Mouse (Mus musculus) heart, embryonic 15.5 days (tissue): ENCODE data around the gene Uox. TPM values are rescaled to one million over a fixed set of nuclear protein-coding genes. Genes with fewer than 3 reads are reported as not detected.

Experiments used
- ATAC-seq: fragments of 200-750 bp; cut with Nextera tagmentation; replicated peaks from 2 replicates; pipeline ENCODE4 v1.8.0; 2017; ENCODE audit warnings: low read depth, moderate TSS enrichment; ENCODE audit not compliant: insufficient number of reproducible peaks, insufficient read depth, low FRiP score
- H3K27ac ChIP-seq: fragments of 300-500 bp; sonication (generic); 2 replicates; pipeline ENCODE4 v1.5.1; 2015; ENCODE audit warnings: mild to moderate bottlenecking, inconsistent platforms
- H3K27me3 ChIP-seq: fragments of 300-500 bp; sonication (generic); 2 replicates; pipeline ENCODE4 v1.6.1; 2015; ENCODE audit warnings: inconsistent platforms
- H3K36me3 ChIP-seq: fragments of 300-500 bp; sonication (generic); 2 replicates; pipeline ENCODE4 v1.6.1; 2015; ENCODE audit warnings: mild to moderate bottlenecking, inconsistent platforms
- H3K4me1 ChIP-seq: fragments of 300-500 bp; sonication (generic); replicated peaks from 2 replicates; pipeline ENCODE4 v1.6.1; 2015; ENCODE audit warnings: inconsistent platforms
- H3K4me2 ChIP-seq: fragments of 300-500 bp; sonication (generic); 2 replicates; pipeline ENCODE4 v1.6.1; 2015; ENCODE audit warnings: inconsistent platforms, mild to moderate bottlenecking, moderate library complexity
- H3K4me3 ChIP-seq: fragments of 300-500 bp; sonication (generic); 2 replicates; pipeline ENCODE4 v1.5.1; 2015; ENCODE audit warnings: mild to moderate bottlenecking, inconsistent platforms
- H3K9ac ChIP-seq: fragments of 300-500 bp; sonication (generic); 2 replicates; pipeline ENCODE4 v1.6.1; 2015; ENCODE audit warnings: mild to moderate bottlenecking, inconsistent platforms
- H3K9me3 ChIP-seq: fragments of 300-500 bp; sonication (generic); replicated peaks from 2 replicates; pipeline ENCODE4 v1.6.1; 2016; ENCODE audit warnings: inconsistent platforms
- WGBS: fragments of 180-500 bp; shearing (Covaris S2); methylation state at CpG from one replicate; pipeline ENCODE4 v1.1.7; 2015; ENCODE audit warnings: mixed read lengths; 5-methylcytosine and 5-hydroxymethylcytosine counted together
- polyA plus RNA-seq: library from polyadenylated mRNA; unstranded; fragments of >200 nt; fragmentation: Nextera tagmentation; extraction: Ambion mirVana; gene quantifications from 2 replicates; pipeline ENCODE4 v1.2.1, GENCODE M21; 2015

Uox gene
- polyA plus RNA-seq, 1 experiment from 2014 or later: not detected

- Histone ChIP-seq H3K9ac (no peak overlapping the region), H3K4me2 (no peak overlapping the region)
- WGBS: 36% methylated on average over 14 of the region's 14 CpGs
These were observed 5.8 kb upstream of the Uox start for GRCm38 (mm10) chr3:146564268-146565064.

GRCm38 (mm10) chr3:146565065-146565411 is 5.2 kb upstream of the Uox start:
- H3K27me3 ChIP-seq: no peaks in the 10 kb centered on the region
- ATAC-seq: no peak
- H3K27ac ChIP-seq: no peak overlapping the region
- no peaks in the 10 kb centered on the region for H3K9me3 ChIP-seq
- H3K4me3 ChIP-seq: no peak overlapping the region
- H3K4me1 ChIP-seq: no peaks in the 10 kb centered on the region
- no peaks in the 10 kb centered on the region for H3K36me3 ChIP-seq
- H3K4me2 ChIP-seq: no peak overlapping the region
- H3K9ac ChIP-seq: no peak overlapping the region
- WGBS: 91% methylated on average over 1 of the region's 1 CpGs

More at GRCm38 (mm10) chr3:146564268-146565064, 5.8 kb upstream of the Uox start:
- Histone ChIP-seq H3K9me3 (no peaks in the 10 kb centered on the region), H3K27me3 (no peaks in the 10 kb centered on the region), H3K4me1 (no peaks in the 10 kb centered on the region), H3K4me3 (peak overlapping the region; percentile 22; the same call in 1 of the 2 replicates), H3K36me3 (no peaks in the 10 kb centered on the region), H3K27ac (no peak overlapping the region)
- no peak for ATAC-seq

DNA sequence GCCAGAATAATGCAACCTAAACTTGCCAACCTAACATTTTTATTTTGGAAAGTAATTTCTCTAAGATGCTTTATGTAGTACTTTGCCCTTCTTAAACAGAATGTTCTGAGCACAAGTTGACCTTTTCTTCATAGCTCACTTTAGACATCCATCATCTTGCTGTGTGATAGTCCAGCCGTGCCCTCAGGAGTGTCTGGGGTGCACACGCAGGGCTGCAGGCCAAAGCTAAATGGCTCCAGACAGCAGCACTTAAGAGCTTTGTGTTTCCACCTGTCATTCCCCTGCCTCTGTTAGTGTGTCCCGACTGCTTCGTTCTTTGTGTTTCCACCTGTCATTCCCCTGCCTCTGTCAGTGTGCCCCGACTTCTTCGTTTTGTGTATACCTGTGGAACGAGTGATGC is 2.9 kb upstream of the Uox start:
- Histone ChIP-seq H3K4me1 (no peaks in the 10 kb centered on the region), H3K27ac (no peak overlapping the region), H3K9me3 (no peaks in the 10 kb centered on the region), H3K9ac (no peak overlapping the region), H3K4me2 (no peak overlapping the region), H3K4me3 (no peak overlapping the region), H3K27me3 (no peaks in the 10 kb centered on the region), H3K36me3 (no peaks in the 10 kb centered on the region)
- ATAC-seq: no peak
- 62% methylated on average over 7 of the region's 7 CpGs for WGBS

DNA sequence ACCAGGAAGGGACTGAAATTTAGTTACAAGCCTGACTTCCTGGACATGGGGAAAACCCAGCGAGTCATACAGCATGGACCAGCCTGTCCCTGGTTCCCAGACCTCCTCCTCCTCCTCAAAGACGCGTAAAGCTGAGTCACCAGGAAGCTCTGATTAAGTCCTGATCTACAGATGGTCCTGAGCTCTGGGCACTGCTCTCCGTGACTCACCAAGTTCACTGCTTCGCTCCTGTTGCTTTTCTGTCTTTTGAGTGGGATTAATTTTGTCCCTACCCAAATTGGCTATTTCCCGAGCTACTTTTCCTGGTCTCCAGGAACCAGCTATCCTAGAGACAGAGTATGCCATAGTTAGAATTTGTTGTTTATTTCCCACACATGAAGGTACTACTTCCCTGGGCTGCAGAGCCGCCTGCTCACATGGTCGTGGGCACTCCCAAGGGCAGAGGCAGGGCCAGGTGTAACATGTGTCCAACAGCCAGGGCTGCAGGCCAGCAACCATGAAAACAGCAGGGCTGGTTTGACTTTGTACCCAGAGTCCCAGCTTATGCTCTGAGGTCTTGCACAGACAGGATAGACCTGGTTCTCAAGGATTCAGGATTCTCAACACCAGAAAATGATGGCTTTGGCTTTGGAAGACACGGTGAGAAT is 2.2 kb upstream of the Uox start:
- H3K9ac ChIP-seq: no peak overlapping the region
- ATAC-seq: no peak
- no peaks in the 10 kb centered on the region for H3K27me3 ChIP-seq
- no peaks in the 10 kb centered on the region for H3K36me3 ChIP-seq
- H3K9me3 ChIP-seq: no peaks in the 10 kb centered on the region
- H3K4me3 ChIP-seq: no peak overlapping the region
- H3K4me1 ChIP-seq: no peaks in the 10 kb centered on the region
- WGBS: 61% methylated on average over 9 of the region's 9 CpGs
- no peak overlapping the region for H3K27ac ChIP-seq
- no peak overlapping the region for H3K4me2 ChIP-seq

- H3K4me1 ChIP-seq: no peaks in the 10 kb centered on the region
- no peaks in the 10 kb centered on the region for H3K9me3 ChIP-seq
- no peak overlapping the region for H3K4me3 ChIP-seq
- H3K27me3 ChIP-seq: no peaks in the 10 kb centered on the region
- no peak for ATAC-seq
- H3K36me3 ChIP-seq: no peaks in the 10 kb centered on the region
- no peak overlapping the region for H3K27ac ChIP-seq
- no peak overlapping the region for H3K9ac ChIP-seq
- H3K4me2 ChIP-seq: no peak overlapping the region
- 89% methylated on average over 3 of the region's 3 CpGs for WGBS
These were observed 632 bp upstream of the Uox start for GRCm38 (mm10) chr3:146569594-146569993.

- Histone ChIP-seq H3K4me3 (no peak overlapping the region), H3K27me3 (no peaks in the 10 kb centered on the region), H3K9me3 (no peaks in the 10 kb centered on the region), H3K4me2 (no peak overlapping the region), H3K27ac (no peak overlapping the region), H3K9ac (no peak overlapping the region), H3K36me3 (no peaks in the 10 kb centered on the region), H3K4me1 (no peaks in the 10 kb centered on the region)
- no peak for ATAC-seq
- WGBS: 90% methylated on average over 6 of the region's 6 CpGs
These were observed 713 bp downstream of the Uox start for GRCm38 (mm10) chr3:146570939-146571338.

DNA sequence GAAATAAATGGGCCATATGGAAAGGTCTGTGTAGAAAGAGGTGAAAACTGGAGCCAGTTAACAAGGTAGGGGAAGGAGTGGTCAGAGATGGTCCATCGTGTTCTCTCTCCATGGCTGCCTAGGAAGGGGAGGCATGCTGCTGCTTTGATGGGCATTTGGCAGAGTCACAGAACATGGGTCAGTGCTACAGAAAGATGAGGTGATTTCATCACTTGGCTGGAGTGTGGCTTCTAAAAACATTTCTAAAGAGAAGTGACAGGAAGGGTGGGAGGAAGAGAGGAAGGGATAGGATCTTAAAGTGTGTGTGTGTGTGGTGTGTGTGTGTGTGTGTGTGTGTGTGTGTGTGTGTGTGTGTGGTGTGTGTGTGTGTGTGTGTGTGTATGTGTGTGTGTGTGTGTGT is 1.1 kb downstream of the Uox start:
- no peak for ATAC-seq
- H3K36me3 ChIP-seq: no peaks in the 10 kb centered on the region
- H3K4me3 ChIP-seq: no peak overlapping the region
- H3K27ac ChIP-seq: no peak overlapping the region
- H3K4me2 ChIP-seq: no peak overlapping the region
- no peaks in the 10 kb centered on the region for H3K9me3 ChIP-seq
- H3K9ac ChIP-seq: no peak overlapping the region
- no peaks in the 10 kb centered on the region for H3K27me3 ChIP-seq
- 50% methylated on average over 1 of the region's 1 CpGs for WGBS
- H3K4me1 ChIP-seq: no peaks in the 10 kb centered on the region

DNA sequence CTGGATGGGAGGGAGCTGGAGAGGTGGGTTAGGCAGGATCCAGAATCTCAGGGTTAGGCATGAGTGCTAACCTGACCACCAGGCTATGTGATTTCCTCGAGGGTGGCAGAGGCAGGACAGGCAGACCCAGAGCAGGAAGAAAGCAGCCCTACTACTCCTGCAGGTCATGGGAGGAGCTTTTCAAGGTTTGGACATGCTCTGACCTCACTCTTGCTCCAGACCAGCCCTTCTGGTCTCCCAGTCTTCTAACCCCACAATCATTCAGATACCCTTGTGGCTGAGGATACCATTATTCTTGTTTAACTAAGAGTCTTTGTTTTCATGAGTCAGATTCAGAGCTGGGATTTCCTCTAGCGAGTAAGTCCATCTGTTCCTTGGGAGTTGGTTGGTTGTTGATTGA is 7.4 kb downstream of the Uox start:
- H3K27ac ChIP-seq: no peak overlapping the region
- H3K4me1 ChIP-seq: no peaks in the 10 kb centered on the region
- H3K27me3 ChIP-seq: no peaks in the 10 kb centered on the region
- H3K9me3 ChIP-seq: no peaks in the 10 kb centered on the region
- no peak for ATAC-seq
- H3K4me3 ChIP-seq: no peak overlapping the region
- 65% methylated on average over 2 of the region's 2 CpGs for WGBS
- H3K9ac ChIP-seq: no peak overlapping the region
- no peak overlapping the region for H3K4me2 ChIP-seq
- H3K36me3 ChIP-seq: no peaks in the 10 kb centered on the region

- H3K4me3 ChIP-seq: no peak overlapping the region
- no peaks in the 10 kb centered on the region for H3K9me3 ChIP-seq
- H3K4me1 ChIP-seq: peaks cover 3% of the 10 kb centered on the region; the same call in 1 of the 2 replicates
- no peak overlapping the region for H3K4me2 ChIP-seq
- WGBS: 85% methylated on average over 3 of the region's 3 CpGs
- no peak overlapping the region for H3K9ac ChIP-seq
- H3K27ac ChIP-seq: no peak overlapping the region
- no peaks in the 10 kb centered on the region for H3K36me3 ChIP-seq
- no peak for ATAC-seq
- H3K27me3 ChIP-seq: no peaks in the 10 kb centered on the region
These were observed 10.0 kb downstream of the Uox start for GRCm38 (mm10) chr3:146580039-146580729.

DNA sequence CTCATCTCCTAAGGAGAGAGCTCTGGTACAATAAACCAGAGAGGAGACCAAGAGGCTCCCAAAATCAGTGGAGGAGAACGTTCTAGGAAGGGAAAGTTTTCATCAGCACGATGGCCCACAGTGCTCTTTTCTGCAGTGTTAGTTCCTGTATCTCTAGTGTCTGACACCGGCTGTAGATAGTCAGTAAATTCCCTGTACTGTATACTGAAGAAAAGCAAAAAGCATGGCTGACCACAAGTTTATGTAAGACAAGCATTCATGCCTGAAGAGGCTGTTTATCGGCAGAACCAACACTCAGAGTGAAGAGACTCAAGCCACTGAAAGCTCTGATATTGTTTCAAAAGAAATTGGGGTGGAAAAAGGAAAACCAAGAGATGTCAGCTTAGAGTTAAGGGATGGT is 13.3 kb downstream of the Uox start:
- Histone ChIP-seq H3K27me3 (no peaks in the 10 kb centered on the region), H3K36me3 (no peaks in the 10 kb centered on the region), H3K4me2 (peak overlapping the region; percentile 39), H3K9me3 (no peaks in the 10 kb centered on the region), H3K4me1 (peaks cover 3% of the 10 kb centered on the region; the same call in 1 of the 2 replicates), H3K4me3 (no peak overlapping the region), H3K9ac (no peak overlapping the region), H3K27ac (no peak overlapping the region)
- 49% methylated on average over 4 of the region's 4 CpGs for WGBS
- ATAC-seq: no peak

DNA sequence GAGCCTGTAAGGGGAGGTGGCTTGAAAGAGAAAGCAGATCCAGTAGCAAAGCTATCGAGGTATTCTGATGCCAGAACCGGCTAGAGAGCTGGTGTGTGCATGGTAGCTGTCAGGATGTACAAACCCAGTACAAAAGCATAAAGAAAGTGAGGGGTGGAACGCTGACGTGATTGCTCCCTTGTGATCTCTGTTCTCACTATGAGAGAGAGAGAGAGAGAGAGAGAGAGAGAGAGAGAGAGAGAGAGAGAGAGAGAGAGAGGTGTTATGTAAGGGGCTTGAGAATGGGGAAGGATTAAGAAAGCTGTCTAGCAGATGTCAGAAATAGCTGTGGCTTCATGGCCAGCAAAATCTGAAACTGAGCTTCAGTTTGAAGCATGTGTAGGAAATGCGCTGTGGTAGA is 13.7 kb downstream of the Uox start:
- H3K36me3 ChIP-seq: no peaks in the 10 kb centered on the region
- ATAC-seq: no peak
- peak overlapping the region; percentile 39 for H3K4me2 ChIP-seq
- H3K9ac ChIP-seq: no peak overlapping the region
- no peak overlapping the region for H3K4me3 ChIP-seq
- H3K4me1 ChIP-seq: peaks cover 3% of the 10 kb centered on the region; the same call in 1 of the 2 replicates
- H3K27ac ChIP-seq: no peak overlapping the region
- H3K9me3 ChIP-seq: no peaks in the 10 kb centered on the region
- 47% methylated on average over 5 of the region's 5 CpGs for WGBS
- H3K27me3 ChIP-seq: no peaks in the 10 kb centered on the region
